Mouse (Mus musculus) cerebellum, adult 9-11 months (tissue): ENCODE data around the gene Olfr159.
"Not testable (repeated sequence)": the region's sequence is repeated elsewhere in the genome, so short reads cannot be mapped to it uniquely, and the experiment has no call there.

Source experiments
- DNase-seq: peaks from one replicate; pipeline ENCODE4 v3.0.0; 2022

Gene Olfr159

DNA sequence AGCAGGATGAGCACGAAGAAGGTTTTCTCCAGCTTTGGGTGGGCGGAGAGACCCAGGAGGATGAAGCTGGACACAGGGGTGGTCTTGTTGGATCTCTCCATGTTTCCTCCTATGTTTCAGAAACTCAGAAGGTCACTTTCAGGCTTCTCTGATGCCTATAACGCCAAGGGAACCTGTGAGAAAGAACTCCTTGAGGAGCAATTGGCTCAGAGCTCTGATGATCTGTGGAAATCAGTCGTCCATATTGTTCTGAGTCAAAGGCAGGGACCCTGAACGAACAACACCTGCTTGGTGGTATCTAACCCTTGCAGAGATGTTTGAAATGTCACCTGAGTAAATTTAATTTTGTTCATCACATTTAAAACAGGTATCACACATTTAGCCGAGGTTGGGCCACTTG is at the start of gene Olfr159:
Gene Olfr159 (minus strand): TSS at position 101 of the 400 bp plus-strand sequence.
- no peak for DNase-seq

DNA sequence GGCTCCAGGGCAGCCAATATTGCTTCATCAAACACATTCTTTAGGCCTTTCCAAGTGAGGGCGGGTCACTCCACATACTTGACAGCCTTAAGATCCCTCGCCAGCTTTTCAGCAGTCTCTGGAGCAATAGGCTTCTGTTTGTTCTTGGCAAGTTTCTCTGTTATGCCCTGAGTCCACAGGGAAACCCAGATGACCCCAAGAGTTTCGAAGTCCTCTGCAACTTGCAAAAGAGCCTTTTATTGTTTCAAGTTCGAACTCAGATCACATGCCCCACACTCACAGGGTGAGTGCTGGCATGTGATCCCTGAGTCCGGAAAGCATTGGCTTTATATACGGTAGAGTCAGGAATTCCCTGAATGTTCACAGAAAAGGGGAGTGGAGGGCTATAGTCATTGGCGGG is 28.1 kb upstream of the Olfr159 start:
- no peak for DNase-seq

GRCm38 (mm10) chr4:43795844-43796243 is 25.0 kb upstream of the Olfr159 start:
- DNase-seq, result not testable (repeated sequence)

DNA sequence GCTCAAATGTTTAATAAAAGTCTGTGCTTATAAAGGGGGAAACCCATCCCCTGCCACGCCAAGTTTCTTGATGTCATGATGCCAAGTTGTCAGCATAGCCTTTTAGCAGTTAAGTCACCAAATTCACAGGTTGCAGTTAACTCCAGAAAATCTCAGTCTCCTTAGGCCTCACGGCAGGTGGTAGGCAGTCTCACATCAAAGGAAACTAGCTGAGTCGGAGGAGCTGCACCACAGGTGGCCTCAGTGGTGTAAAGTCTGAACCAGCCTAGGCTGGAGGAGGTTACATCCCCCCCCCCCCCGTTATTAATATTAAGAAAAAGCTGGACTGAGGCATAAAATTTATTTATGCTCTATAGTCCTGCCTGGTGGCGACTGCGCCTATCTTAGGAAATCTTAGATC is 24.5 kb upstream of the Olfr159 start:
- DNase-seq, result no peak

GRCm38 (mm10) chr4:43772304-43772703 is 1.5 kb upstream of the Olfr159 start:
- DNase-seq, result no peak

DNA sequence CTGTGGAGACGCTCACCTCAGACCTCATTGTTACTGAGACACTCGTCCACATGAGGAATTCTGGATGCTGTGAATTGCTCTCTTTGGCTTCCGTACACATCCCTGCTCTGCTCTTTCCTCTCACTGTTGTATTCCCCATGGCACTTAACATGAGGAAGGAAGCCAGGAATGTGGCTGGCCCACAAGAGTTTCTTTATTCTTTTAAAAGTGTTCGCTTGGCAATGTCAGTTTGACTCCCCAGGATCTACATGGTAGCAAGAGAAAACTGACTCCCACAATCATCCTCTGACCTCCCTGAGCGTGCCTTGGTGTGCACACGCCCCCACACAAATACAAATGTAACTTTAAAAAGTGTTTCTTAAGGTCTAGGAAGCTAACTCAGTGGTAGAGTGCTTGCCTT is 817 bp upstream of the Olfr159 start:
- DNase-seq, result no peak

GRCm38 (mm10) chr4:43769374-43769773 is 1.4 kb downstream of the Olfr159 start:
- DNase-seq, result no peak

GRCm38 (mm10) chr4:43768341-43768740 is 2.5 kb downstream of the Olfr159 start:
- no peak for DNase-seq

DNA sequence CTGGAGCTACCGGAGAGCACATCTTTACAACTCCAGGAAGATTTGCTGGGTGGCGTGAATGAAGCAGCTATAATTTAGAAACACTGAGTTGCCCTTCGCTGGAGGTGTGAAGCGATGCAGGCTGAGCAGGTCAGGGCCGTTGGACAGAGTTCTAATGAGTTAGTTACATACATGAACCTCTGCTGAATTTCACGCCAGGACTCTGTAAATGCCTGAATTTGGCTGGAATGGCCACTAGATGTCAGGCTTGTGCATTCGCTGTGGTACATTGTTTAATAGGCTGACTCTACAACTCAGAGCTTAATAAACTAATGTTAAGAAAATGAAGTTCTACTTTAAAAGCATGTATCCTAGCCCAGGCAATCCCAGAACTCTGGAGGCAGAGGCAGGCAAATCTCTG is 7.4 kb downstream of the Olfr159 start:
- peak; percentile 12 for DNase-seq

- no peak for DNase-seq
Measured at GRCm38 (mm10) chr4:43761336-43761735, 9.5 kb downstream of the Olfr159 start.

- DNase-seq, result peak; percentile 4
Measured at GRCm38 (mm10) chr4:43760460-43760859, 10.3 kb downstream of the Olfr159 start.

- peak; percentile 2 for DNase-seq
Measured at GRCm38 (mm10) chr4:43759571-43760418, 11.0 kb downstream of the Olfr159 start.

GRCm38 (mm10) chr4:43757213-43757612 is 13.6 kb downstream of the Olfr159 start:
- DNase-seq, result no peak

- no peak for DNase-seq
Measured at GRCm38 (mm10) chr4:43745187-43745586, 25.6 kb downstream of the Olfr159 start.

DNA sequence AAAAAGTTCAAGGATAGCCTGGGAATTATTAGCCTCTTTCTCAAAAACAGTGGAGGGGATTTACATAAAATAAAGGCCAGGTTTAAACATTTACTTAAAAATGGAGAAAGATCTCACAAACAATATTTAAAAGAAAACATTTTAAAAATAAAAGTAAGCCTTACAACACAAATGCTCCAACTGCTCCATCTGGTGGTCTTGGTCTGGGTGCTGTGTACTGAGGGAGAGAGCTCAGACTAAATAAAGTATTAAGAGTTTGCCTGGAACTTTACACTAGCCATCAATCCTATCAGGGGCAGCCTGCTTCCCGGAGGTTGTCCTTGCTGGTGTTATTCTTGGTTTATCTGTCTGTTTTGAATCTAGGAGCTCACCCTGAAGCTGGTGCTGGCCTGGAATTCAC is 27.7 kb downstream of the Olfr159 start:
- DNase-seq, result no peak

DNA sequence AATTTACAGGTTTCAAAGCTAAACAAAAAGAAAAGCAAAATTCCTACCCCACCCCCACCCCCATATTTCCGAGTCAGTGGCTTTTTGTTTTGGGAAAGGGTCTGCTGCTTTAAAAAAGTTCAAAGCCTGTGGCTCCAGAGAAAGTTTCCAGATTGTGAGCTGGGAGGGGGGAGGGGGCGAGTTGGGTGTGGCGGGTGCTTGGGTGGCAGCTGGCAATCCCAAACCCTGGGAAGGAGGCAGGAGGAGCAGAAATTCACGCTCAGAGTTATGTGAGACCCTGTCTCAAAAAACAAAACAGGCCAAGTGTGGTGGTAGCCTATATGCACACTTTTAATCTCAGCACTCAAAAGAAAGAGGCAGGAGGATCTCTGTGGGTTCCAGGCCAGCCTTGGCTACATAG is 28.2 kb downstream of the Olfr159 start:
- no peak for DNase-seq

DNA sequence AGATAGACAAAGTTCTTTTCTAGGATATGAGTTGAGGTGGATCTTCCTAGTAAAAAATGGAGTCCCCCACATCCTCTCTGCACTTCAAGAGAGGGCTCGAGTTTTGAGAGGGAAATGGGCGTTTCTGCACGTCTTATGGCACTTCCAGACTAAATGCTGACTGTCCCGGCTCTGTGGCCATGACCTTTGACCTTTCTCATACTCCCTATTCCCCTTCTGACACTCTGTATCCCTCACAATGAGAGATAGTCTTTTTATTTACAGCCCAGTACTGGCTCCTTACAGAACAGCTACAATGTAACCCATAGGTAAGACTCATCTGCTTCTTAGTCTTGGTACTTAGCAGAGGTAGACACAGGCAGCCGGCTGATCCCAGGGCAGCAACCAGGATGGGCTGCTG is 29.3 kb downstream of the Olfr159 start:
- no peak for DNase-seq

DNA sequence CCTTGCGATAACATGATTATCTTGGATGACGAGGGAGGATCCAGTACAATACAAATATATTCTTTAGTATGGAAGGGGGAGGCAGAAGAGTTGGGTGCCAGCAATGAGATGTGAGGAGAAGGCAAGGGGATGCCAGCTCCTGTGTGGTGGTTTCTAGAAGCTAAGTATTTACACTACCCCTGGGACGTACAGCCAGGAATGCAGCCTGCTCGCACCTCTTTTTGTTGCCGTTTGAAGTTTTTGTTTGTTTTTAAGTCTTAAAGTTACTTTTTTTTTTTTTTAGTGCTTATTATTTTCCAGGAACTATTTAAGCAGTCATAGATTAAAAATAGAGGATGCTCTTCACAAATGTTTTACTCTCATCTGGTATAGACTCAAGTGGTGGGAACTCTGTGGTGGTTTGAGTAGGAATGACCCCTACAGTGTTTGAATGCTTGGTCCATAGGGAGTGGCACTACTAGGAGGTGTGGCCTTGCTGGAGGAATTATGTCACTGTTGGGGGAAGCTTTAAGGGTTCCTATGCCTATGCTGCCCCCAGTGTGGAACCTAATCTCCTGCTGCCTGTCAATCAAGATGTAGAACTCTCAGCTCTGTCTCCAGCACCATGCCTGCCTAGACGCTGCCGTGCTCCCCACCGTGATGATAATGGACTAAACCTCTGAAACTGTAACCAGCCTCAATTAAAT is 31.7 kb downstream of the Olfr159 start:
- DNase-seq, result no peak

GRCm38 (mm10) chr4:43737144-43737543 is 33.7 kb downstream of the Olfr159 start:
- no peak for DNase-seq

- DNase-seq, result no peak
Measured at GRCm38 (mm10) chr4:43733186-43733585, 37.6 kb downstream of the Olfr159 start.

DNA sequence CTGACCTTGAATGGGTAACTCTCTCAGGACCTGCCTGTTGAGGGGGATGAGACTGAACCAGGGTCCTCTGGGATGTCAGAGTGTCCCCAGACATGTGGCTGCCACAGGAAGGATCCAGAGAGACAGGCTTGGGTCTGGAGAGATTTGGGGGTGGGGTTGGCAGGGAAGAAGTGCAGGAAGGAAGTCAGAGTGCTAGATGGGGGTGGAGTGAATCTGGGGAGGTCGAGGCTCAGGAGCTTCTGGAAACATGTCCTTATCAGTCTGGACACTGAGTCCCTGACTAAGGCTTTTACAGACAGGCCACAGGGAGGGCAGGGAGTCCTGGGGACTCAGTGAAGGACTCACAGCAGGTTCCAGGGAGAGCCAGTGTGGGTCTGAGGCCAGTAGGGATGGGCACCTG is 38.6 kb downstream of the Olfr159 start:
- DNase-seq, result no peak

- no peak for DNase-seq
Measured at GRCm38 (mm10) chr4:43730750-43731297, 40.0 kb downstream of the Olfr159 start.

- DNase-seq, result no peak
Measured at GRCm38 (mm10) chr4:43729794-43730550, 40.8 kb downstream of the Olfr159 start, which contains the start of gene Spaar. Gene Spaar, plus strand, starts transcription at chr4:43730034.
